Mouse (Mus musculus): ENCODE measurements around the gene Cpz.

DNA sequence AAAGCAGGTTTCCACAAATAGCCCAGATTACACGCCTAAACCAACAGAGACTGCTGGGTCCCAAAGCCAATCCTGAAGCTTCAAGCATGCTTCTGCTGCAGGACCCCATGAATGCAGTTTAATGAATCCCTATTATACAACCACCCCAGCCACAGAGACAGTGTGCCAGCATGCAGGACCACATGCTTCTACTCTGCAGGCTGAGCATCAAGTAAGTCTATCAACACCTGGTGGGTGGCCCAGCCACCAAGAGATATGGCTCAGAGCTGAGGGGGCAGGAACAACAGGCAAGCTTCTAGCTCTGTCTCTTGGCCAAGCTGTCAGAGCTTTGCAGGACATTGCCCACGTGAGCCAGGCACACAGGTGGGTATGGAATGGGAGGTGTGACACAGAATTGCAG lies 37.1 kb upstream of the Cpz start:
- TF ChIP-seq POLR2A (IDR thresholded peaks at IDR 0.05; ENCODE audit: borderline replicate concordance, insufficient read depth, low read length): no peak
- no peak for TF ChIP-seq CTCF (IDR thresholded peaks at IDR 0.05; ENCODE audit: borderline replicate concordance, insufficient read depth, low read depth, low read length)

All from cerebellum, adult 2 months (tissue).